Mouse (Mus musculus) 416B (cell line): Measurements from ENCODE around the gene Asap3.

Experiments used
- DNase-seq: peaks from one replicate; pipeline ENCODE4 v3.0.0; 2011; ENCODE audit warnings: low read depth

Gene Asap3

GRCm38 (mm10) chr4:136218595-136219214, 12.5 kb downstream of the Asap3 start:
- DNase-seq = no peak

- no peak for DNase-seq
These were observed 14.1 kb downstream of the Asap3 start for GRCm38 (mm10) chr4:136220133-136220775.

GRCm38 (mm10) chr4:136223549-136224239, 17.5 kb downstream of the Asap3 start:
- DNase-seq = no peak

GRCm38 (mm10) chr4:136224240-136224559, 18.0 kb downstream of the Asap3 start:
- no peak for DNase-seq

GRCm38 (mm10) chr4:136224677-136225460, 18.7 kb downstream of the Asap3 start:
- DNase-seq = no peak

- DNase-seq = no peak
These were observed 21.2 kb downstream of the Asap3 start for GRCm38 (mm10) chr4:136227408-136227807.

- no peak for DNase-seq
These were observed 22.5 kb downstream of the Asap3 start for GRCm38 (mm10) chr4:136228640-136229039.

GRCm38 (mm10) chr4:136238669-136239068, 32.5 kb downstream of the Asap3 start:
- no peak for DNase-seq

- DNase-seq = no peak
These were observed 32.9 kb downstream of the Asap3 start for GRCm38 (mm10) chr4:136239111-136239510.

GRCm38 (mm10) chr4:136239622-136240021, 33.5 kb downstream of the Asap3 start:
- peak; percentile 76 for DNase-seq

GRCm38 (mm10) chr4:136240123-136240522, 34.0 kb downstream of the Asap3 start:
- no peak for DNase-seq

- DNase-seq = no peak
These were observed 34.8 kb downstream of the Asap3 start for GRCm38 (mm10) chr4:136240955-136241354.

GRCm38 (mm10) chr4:136242065-136242703, 36.0 kb downstream of the Asap3 start:
- peak; percentile 62 for DNase-seq

- no peak for DNase-seq
These were observed 36.6 kb downstream of the Asap3 start for GRCm38 (mm10) chr4:136242728-136243127.

GRCm38 (mm10) chr4:136244208-136244607, 38.0 kb downstream of the Asap3 start:
- no peak for DNase-seq

- DNase-seq = no peak
These were observed 39.5 kb downstream of the Asap3 start for GRCm38 (mm10) chr4:136245681-136246080.

- no peak for DNase-seq
These were observed 40.4 kb downstream of the Asap3 start for GRCm38 (mm10) chr4:136246568-136246969.

- DNase-seq = no peak
These were observed 41.2 kb downstream of the Asap3 start for GRCm38 (mm10) chr4:136247386-136247728.

- DNase-seq = no peak
These were observed 41.7 kb downstream of the Asap3 start, which contains the start of gene Tcea3 for GRCm38 (mm10) chr4:136247729-136248463. Gene Tcea3 (plus strand): TSS chr4:136247729.

- DNase-seq = no peak
These were observed 42.5 kb downstream of the Asap3 start for GRCm38 (mm10) chr4:136248464-136249331.

GRCm38 (mm10) chr4:136249332-136249647, 43.1 kb downstream of the Asap3 start:
- no peak for DNase-seq
